Mouse (Mus musculus) gastrocnemius, postnatal 14 days (tissue): ENCODE results near the gene Nhs. TPM values are rescaled to one million over a fixed set of nuclear protein-coding genes. Genes with fewer than 3 reads are reported as not detected.
"Not testable (repeated sequence)": the region's sequence is repeated elsewhere in the genome, so short reads cannot be mapped to it uniquely, and the experiment has no call there.

Source experiments
- DNase-seq: peaks from one replicate; pipeline ENCODE4 v3.0.0; 2021; ENCODE audit warnings: mixed read lengths
- intact Hi-C: fragments of 180-260 bp; cut with DNase I; formaldehyde crosslinking; loops from one replicate; pipeline ENCODE4 v1.15.1; 2025; ENCODE audit warnings: low total_unique reads
- total RNA-seq, 2 experiments: library from RNA; stranded (reverse); gene quantifications; 2 replicates each; pipeline ENCODE4 v1.2.3; 2021

Gene Nhs
- total RNA-seq, 2 experiments from 2014 or later: 0.80 to 1.1 TPM

DNA sequence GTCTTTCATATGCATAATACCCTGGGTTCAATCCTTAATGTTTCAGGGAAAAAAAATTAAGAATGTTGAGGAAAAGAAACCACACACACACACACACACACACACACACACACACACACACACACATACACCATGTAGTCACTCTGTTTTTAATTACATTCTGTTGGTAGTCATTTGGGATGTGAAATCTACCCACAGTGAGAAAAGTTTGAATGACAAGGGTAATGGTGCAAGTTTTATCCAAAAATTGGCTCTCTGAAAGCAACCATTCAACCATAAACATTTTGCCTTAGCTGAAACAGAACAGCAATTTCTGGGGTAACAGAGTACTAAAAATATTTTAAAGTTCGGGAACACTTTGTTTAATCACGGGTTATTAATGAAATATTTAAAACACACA, 303.9 kb downstream of the Nhs start:
- intact Hi-C loops: no loop called here
- no peak for DNase-seq

DNA sequence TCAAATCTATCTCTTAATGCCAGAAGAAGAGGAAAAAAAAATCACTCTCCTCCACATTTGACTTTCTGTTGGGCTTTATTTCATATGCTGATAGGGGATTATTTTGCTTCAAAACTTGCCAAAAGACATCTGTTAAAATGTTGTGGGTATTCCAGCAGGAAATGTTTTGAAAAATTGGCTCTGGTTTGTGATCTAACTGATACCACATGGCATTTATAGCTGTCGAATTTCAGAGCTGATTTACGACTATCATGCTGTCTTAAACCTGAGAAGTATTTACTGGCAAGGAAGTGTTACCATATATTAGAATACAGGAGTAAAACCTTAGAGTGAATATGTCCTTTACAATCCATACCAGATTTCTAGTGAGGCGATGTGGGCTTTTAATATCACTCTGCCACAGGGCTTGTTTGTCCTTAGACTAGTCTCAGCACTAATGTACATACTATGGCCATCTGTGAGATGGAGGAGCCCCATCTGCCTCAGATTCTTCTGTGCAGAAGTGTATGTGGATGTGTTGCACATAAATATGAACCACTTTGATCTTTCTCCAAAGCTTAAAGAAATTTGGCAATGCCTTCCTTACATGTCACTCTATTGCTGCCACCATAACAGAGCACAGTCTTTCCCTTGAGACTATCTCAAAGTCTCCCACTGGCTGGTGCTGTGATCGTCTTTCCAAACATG, 305.8 kb downstream of the Nhs start:
- intact Hi-C loops: no loop called here
- no peak for DNase-seq

DNA sequence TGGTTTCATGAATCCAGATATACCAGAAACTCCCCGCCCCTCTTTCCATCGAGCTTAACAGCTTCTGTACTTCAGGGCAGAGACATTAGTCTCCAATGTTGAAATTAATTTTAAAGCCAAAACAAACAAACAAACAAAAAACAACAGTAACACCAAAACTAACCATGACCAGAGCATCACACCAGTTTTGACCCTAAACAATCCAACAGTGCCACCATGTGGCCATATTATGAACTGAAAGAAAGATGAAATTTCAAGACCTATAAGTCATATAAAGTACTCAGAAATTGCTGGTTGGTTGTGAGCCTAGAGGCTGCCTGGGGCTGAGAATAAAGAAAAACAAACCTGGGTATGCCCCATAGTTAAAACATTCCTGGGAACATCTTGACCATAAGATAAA, 333.3 kb downstream of the Nhs start:
- DNase-seq: not testable (repeated sequence)

DNA sequence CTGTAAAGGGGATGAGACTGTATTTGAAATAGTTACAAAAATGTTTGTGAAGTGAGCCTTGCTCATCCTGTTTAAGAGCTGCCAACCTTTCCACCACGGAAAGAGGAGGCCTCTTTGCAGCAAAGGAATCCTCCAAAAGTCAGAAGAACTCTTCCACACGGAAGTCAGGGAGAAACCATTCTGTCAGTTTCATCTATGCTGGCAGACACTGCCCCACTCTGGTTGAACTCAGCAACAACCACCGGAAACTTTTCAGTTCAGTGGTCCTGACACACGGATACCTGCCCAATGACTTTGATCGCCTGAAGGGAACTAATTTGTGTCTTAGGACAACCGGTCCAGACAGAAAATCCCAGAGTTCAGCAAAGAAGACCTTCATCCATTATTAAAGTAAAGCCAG, 369.3 kb downstream of the Nhs start:
- no peak for DNase-seq
- intact Hi-C loops: loop anchor here (10.0 kb wide), 1 partner anchor 395 kb away; no protein-coding TSS in a partner anchor

More for the DNA sequence above, 333.3 kb downstream of the Nhs start:
- intact Hi-C loops: not testable (repeated sequence)
